Mouse (Mus musculus) lung, postnatal 0 days (tissue): ENCODE data around the gene Fhit.

Experiments used
- CTCF ChIP-seq: IDR thresholded peaks from 2 replicates; pipeline ENCODE4 v1.5.1; 2016; ENCODE audit warnings: antibody characterized with exemption, mild to moderate bottlenecking
- EP300 ChIP-seq: IDR thresholded peaks from 2 replicates; pipeline ENCODE4 v1.6.1; 2016; ENCODE audit warnings: antibody characterized with exemption, mild to moderate bottlenecking, control low read depth

- TF ChIP-seq CTCF = no peak
- no peak for TF ChIP-seq EP300
Measured at GRCm38 (mm10) chr14:9698621-9699020, 1463.2 kb downstream of the Fhit start.
